Mouse (Mus musculus) ES-E14 (cell line): ENCODE measurements around the gene Afg3l1.

ENCODE experiments used
- MAFK ChIP-seq: IDR thresholded peaks from 2 replicates; pipeline ENCODE4 v1.6.1; 2014; ENCODE audit warnings: mild to moderate bottlenecking, low read depth, low read length, inconsistent platforms; ENCODE audit not compliant: insufficient read depth
- ZNF384 ChIP-seq: IDR thresholded peaks from 2 replicates; pipeline ENCODE4 v1.6.1; 2012; ENCODE audit warnings: low read depth, low read length, inconsistent platforms

GRCm38 (mm10) chr8:123445981-123446380, 31.7 kb upstream of the Afg3l1 start:
- TF ChIP-seq ZNF384 (no peak), MAFK (no peak)
